Mouse (Mus musculus) cerebellum, adult 2 months (tissue): ENCODE data around the gene Asxl2.

Experiments
- CTCF ChIP-seq: fragments of 200-500 bp; IDR thresholded peaks from 2 replicates; pipeline ENCODE4 v1.5.1; 2011; ENCODE audit warnings: low read depth, mild to moderate bottlenecking, control low read depth, low read length, moderate library complexity, borderline replicate concordance; ENCODE audit not compliant: insufficient read depth
- POLR2A ChIP-seq: fragments of 200-500 bp; IDR thresholded peaks from 2 replicates; pipeline ENCODE4 v1.6.1; 2011; ENCODE audit warnings: low read length, control low read depth, borderline replicate concordance; ENCODE audit not compliant: insufficient read depth

GRCm38 (mm10) chr12:3393140-3393539 is 33.5 kb upstream of the Asxl2 start:
- no peak for TF ChIP-seq CTCF
- no peak for TF ChIP-seq POLR2A
